Comparison of ENCODE assay signal across 8 mouse cellular contexts in genomic region chr10:119065133-119065817, GRCm38 (mm10).
DNase-seq lines count a peak whose midpoint lies in the region; ATAC-seq and TF ChIP-seq lines count a peak whose summit lies in the region.

No protein-coding gene starts in this region.

- ATAC-seq in cerebellum, adult (ENCODE audit: insufficient number of reproducible peaks, low FRiP score, low TSS enrichment), result peak; percentile 57
- peak; percentile 94 to 97 for ATAC-seq in hematopoietic stem cell, adult 5-6 weeks (replicated peaks in 1 of 2; ENCODE audit: insufficient read depth in 1 of 2, low FRiP score in 2 of 2, low TSS enrichment in 1 of 2, low read depth in 1 of 2, poor library complexity in 2 of 2, severe bottlenecking in 2 of 2)
- ATAC-seq in megakaryocyte progenitor cell, adult 5-6 weeks (replicated peaks; ENCODE audit: poor library complexity), result peak; percentile 91
- peak; percentile 80 for ATAC-seq in stomach, embryonic 16.5 days (ENCODE audit: insufficient read depth, low FRiP score)

- H3K4me3 ChIP-seq in layer of hippocampus, adult 2 months, result peak overlapping the region; percentile 46
- H3K4me3 ChIP-seq in stomach, embryonic 16.5 days (replicated peaks; ENCODE audit: low read length), result no peak overlapping the region

- H3K9ac ChIP-seq in stomach, embryonic 16.5 days (ENCODE audit: low read length), result no peak overlapping the region

- whole genome bisulfite sequencing in stomach, embryonic 16.5 days, result 45% methylated on average over 23 of the region's 23 CpGs

- H3K9me3 ChIP-seq in stomach, embryonic 16.5 days (replicated peaks; ENCODE audit: control insufficient read depth, low read length), result no peaks in the 10 kb centered on the region

- peaks cover 4% of the 10 kb centered on the region; the same call in 1 of the 2 replicates for H3K4me1 ChIP-seq in stomach, embryonic 16.5 days (ENCODE audit: control insufficient read depth, insufficient read depth, low read length)

- no peak for DNase-seq in cerebellum, adult 11-12 months
- DNase-seq in adrenal gland, postnatal 14 days, result peak; percentile 88
- peak; percentile 30 to 53 for DNase-seq in frontal cortex, postnatal 10 days (ENCODE audit: low spot score in 2 of 2)
- DNase-seq in layer of hippocampus, adult 2 months (ENCODE audit: low spot score in 2 of 2), result peak; percentile 36 to 43

- TF ChIP-seq CTCF in layer of hippocampus, adult 2 months (conservative IDR thresholded peaks at IDR 0.05), result no peak

- no peaks in the 10 kb centered on the region for H3K27me3 ChIP-seq in stomach, embryonic 16.5 days (ENCODE audit: control insufficient read depth, insufficient read depth, low read length)

- peak overlapping the region; percentile 19 for H3K27ac ChIP-seq in layer of hippocampus, adult 2 months
- peak overlapping the region; percentile 14; the same call in 1 of the 2 replicates for H3K27ac ChIP-seq in stomach, embryonic 16.5 days (ENCODE audit: low read length)

- peak overlapping the region; percentile 32 for H3K4me2 ChIP-seq in stomach, embryonic 16.5 days (ENCODE audit: low read depth, low read length)

- no peaks in the 10 kb centered on the region for H3K36me3 ChIP-seq in stomach, embryonic 16.5 days (ENCODE audit: control insufficient read depth, insufficient read depth, low read length)
